Mouse (Mus musculus) right cerebral cortex, postnatal 25 days (tissue): ENCODE measurements at regions not wholly inside any gene's neighbourhood (a gene's known extent, or its start where the extent isn't known, plus 50 kb on each side); places are given as distances from the start of the nearest gene placed in this dataset.

Experiments
- DNase-seq: peaks from one replicate; pipeline ENCODE4 v3.0.0; 2022

GRCm38 (mm10) chr16:5829071-5829470 lies 56.1 kb upstream of the Rbfox1 start:
- no peak for DNase-seq

GRCm38 (mm10) chr16:5823316-5823715 lies 61.8 kb upstream of the Rbfox1 start:
- DNase-seq, result no peak

DNA sequence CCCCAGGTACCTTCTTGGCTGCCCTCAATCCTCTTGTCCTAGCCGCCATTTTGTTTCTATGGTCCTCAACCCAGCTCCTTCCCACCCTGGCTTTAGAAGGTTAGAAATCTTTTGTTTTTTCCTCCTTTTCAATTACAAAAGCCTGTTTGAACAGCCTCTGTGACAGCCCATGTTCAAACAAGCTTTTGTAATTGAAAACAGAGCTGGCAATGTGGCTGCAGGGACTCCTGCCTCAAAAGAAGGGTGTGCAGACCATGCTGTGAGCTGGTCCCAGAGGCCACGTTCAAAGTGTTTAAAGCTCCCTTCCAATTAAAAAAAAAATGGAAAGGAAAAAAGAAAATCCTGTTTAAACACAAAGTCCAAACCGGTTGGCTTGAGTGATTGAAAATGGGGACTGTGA lies 68.0 kb upstream of the Rbfox1 start:
- no peak for DNase-seq

- DNase-seq, result no peak
Observed at GRCm38 (mm10) chr16:5812245-5812820, 72.8 kb upstream of the Rbfox1 start.

GRCm38 (mm10) chr16:5811654-5811992 lies 73.5 kb upstream of the Rbfox1 start:
- DNase-seq, result no peak

- no peak for DNase-seq
Observed at GRCm38 (mm10) chr16:5810986-5811653, 74.0 kb upstream of the Rbfox1 start.

- no peak for DNase-seq
Observed at GRCm38 (mm10) chr16:5798188-5798587, 87.0 kb upstream of the Rbfox1 start.

GRCm38 (mm10) chr16:5792216-5792615 lies 92.9 kb upstream of the Rbfox1 start:
- no peak for DNase-seq

DNA sequence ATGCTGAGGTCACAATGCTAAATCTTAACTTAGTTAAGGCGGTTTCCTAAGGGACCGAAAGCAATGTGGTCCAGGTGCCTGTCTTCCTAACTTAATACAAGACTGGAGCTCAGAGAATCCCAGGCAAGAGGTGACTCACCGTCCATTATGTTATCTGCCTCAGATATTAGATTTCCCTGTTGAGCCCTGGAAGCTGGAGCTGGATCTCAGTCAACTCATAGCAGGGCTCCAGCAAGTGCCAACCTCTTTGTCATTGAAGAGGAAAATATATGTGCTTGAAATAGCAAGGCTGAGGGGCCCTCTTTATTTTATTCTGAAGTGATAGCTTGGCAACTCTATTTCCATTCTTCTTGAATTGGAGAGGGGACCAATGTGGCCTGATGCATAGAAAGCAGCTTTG lies 95.0 kb upstream of the Rbfox1 start:
- DNase-seq, result no peak

DNA sequence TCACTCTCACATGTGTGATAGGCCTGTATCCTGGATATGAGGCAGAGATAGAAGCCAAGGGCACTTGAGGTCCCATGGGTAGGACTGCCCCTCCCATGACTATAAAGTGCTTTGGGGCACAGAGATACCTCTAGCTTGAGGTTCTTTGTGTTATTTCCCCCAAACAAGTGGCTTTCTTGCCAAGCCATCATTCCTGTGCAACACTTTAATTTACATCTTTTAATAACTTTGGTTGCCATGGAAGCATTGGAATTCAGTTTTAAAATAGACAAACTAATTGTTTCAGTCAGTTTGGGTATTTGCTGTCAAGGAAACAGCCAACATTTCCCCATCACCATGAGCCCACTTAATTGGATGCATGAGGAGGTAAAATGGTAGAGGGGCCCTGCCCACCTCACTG lies 97.9 kb upstream of the Rbfox1 start:
- no peak for DNase-seq

DNA sequence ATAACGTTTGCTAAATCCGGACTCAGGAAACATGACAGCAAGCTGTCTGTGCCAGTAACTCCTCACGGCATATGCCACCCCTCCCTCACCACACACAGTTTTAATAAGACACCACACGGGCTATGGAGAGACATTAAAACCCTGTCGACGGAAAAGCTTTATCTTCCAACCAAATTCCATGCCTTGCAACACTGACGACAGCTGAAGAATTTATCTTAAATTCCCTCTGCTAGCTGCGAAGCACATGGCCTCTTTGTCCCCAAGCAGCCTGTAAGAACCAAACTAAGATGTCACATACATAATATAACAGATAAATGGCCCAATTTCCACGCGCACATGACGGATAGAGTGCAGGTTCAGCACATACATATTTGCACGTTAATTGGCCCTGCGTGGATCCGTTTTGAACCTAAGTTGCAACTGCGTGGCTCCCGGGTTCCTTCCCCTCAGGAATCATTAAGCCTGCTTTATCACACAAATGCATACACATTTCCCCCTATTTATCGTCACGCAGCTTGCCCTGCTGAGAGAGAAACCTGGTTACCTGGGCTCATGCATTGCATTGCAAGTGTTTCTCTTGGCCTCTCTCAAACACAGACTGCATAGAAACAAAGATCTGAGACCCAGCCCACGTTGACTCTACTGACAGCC lies 118.3 kb upstream of the Rbfox1 start:
- peak; percentile 19 for DNase-seq

DNA sequence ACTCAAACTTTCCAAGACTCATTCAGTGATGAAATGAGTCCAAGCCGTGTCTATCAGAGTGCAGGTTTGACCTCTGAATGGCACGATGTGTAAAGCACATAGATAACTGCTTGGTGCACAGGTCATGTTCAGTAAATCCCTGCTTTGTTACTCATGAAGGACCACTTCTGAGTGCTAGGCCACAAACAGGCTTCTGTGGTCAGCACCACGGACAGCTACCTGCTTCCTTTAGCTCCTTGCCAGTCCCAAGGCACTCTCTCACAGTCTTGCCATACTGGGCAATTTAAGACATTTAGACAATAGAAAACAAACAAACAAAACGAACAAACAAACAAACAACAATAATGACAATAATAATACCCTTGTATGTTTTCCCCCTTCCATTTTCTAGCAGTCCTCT lies 120.0 kb upstream of the Rbfox1 start:
- no peak for DNase-seq

DNA sequence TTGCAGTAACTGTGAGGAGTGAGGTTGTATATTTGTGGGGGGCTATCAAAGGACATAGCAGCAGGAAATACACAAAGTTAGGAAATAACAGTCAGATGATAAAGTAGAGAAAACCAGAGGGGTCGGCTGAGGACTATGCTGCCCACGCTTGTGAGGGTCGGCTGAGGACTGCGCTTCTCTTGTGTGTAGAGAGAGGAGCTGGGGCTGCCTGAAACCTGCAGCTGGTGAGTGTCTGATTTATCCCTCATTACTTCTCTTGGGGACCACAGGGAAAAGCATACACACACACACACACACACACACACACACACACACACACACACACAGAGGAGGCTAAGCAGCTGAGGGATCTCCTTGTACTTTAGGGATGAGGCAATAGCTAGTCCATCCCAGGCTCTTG lies 124.3 kb upstream of the Rbfox1 start:
- DNase-seq, result no peak

DNA sequence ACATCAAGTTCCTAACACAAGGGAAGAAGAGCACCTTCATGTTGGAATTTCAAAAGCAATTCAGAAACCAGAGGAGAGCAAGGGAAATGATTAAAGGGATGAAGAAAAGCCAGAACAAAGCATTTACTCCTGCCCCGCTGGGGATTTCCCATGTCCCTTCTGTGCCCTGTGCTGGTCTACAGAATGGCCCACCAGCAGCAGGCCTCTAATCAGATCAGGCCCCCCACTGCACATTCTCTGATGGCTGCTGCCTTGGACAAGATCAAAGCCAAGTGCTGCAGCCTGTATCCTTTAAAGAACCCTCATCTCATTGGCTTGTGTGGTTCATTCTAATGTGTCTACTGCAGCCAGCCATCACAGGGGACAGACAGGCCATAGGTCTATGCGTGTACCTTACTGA lies 126.1 kb upstream of the Rbfox1 start:
- no peak for DNase-seq

- DNase-seq, result no peak
Observed at GRCm38 (mm10) chr16:5742716-5743507, 142.2 kb upstream of the Rbfox1 start.

DNA sequence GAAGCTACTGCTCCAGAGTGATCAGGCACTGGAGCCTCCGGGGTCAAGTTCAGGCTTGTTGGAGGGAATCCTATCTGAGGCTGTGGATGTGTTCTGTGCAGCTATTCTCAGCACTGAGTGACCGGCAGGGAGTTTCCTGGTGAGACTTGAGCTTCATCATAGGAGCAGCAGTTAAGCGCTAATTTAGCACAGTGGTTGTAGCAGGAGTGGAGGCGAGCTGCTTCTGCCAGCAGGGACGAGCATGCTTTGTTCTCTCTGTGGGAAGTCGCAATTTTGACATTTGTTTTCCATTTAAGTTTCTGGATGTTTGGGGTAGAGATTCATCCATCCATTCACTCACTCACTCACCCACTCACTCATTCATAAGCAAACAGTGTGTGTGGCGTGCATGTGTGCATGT lies 144.4 kb upstream of the Rbfox1 start:
- DNase-seq, result peak; percentile 14

GRCm38 (mm10) chr16:5733608-5734007 lies 151.5 kb upstream of the Rbfox1 start:
- no peak for DNase-seq

DNA sequence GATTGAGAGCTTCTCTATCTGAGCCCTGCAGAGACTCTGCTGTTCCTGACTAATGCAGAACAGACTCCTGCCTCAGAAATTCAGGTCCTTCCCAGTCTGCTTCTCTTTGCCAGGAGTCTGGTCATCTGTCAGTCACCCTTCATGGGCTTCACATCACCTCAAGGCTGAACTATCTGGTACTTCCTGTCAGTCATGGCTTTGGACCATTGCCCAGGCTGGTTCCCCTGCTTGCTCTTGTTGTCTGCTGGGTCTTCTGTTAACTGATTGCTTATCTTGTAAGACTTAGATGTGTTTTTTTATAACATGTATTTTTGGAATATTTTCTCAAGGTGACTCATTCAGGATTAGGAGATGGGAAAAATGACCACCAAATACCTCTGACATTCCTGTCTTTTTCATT lies 162.6 kb upstream of the Rbfox1 start:
- no peak for DNase-seq

- DNase-seq, result no peak
Observed at GRCm38 (mm10) chr16:5713476-5713875, 171.7 kb upstream of the Rbfox1 start.

DNA sequence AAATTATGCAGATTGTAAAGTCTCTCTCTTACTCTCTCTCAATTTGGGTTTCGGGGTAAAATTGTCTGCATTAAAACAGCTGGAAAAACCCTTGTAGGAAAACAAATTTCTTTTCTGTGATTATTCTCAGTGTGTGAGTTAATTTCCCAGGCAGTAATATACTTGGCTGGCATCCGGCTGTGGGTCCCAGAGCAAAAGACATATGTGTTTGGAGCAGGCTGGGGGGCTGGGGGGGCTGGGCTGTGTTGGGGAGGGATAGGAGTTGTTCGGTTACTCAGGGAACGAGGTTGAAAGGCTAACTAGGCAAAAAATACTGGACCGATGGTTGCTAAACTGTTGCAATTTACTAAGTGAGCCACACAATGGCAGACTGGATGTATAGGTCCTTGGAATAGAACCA lies 175.3 kb upstream of the Rbfox1 start:
- no peak for DNase-seq

- no peak for DNase-seq
Observed at GRCm38 (mm10) chr16:5700731-5701255, 184.4 kb upstream of the Rbfox1 start.

DNA sequence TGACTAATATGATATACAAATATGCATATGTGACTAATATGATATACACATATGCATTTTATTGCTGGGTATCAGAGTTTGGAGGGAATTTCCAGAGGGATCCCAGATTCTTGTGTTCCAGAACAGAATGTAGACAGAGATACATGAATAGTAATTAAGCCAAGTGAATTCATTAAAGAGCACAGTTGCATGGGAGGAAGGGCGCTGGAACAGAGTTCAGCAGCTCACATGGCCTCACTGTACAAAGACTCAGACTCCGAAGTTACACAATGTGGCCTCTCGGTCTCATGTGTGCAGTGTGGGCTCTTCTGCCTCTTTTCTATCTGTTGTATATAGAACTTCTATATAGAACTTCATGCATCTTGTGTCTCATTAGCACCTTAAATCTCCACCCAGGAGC lies 196.8 kb upstream of the Rbfox1 start:
- DNase-seq, result no peak

DNA sequence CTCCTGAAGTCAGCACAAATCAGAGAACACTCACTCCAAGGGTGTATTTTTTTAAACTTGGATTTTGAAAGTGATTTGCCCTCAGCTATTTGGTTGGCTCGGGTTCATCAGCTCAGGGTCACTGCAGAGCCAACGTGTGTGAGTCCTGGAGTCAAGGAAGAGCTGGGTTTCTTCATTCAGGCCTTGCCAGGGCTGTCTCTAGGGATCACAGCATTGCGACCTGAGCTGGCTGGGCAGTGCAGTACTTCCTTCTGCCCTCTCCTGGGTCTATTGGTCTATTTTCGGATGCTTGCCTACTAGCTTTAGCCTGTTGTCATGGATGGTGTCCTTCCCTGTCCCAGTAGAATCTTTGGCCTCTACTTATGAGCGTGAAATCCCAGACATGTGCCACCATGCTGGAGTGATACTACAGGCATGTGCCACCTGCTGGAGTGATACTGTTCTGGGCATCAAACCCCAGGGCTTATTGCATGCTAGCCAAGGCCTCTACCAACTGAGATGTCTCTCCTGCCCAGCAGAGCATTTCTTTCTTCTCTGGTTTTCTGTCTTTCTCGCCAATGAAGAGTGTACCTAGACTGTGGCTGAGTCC lies 211.7 kb upstream of the Rbfox1 start:
- DNase-seq, result no peak
